20 mouse cellular contexts compared by ENCODE assay signal in the genomic region with DNA sequence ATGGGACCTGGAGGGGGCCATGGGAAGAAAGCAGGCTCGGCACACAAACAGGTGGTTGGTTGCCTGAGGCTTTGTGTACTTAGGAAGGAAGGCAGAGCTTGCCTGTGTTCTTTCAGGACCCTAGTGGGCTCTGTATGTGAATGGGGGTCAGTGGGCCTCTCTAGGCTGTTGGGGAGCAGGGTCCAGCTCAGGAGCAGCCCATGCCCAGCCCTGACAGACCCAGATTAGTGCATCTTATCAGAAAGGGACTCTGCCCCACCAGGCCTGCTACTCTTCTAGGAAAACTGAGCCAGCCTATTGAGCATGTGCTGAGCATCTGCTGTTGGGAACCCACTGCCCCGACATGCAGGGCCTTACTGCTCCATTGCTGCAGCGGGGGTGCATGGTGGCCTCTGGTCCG. TPM values are rescaled to one million over a fixed set of nuclear protein-coding genes. Genes with fewer than 3 reads are reported as not detected.
DNase-seq lines count a peak whose midpoint lies in the region; ATAC-seq and TF ChIP-seq lines count a peak whose summit lies in the region.
"Had no signal": no experiment of that assay in that cellular context is flagged by ENCODE, and none has a peak within 500 bp of the region (broad histone marks: within the 10 kb centered on the region; RNA-seq: fewer than 3 reads in every experiment).

No protein-coding gene starts in this region.

- no peaks in the 10 kb centered on the region for H3K9me3 ChIP-seq in hindbrain, embryonic 12.5 days (replicated peaks)
- no peaks in the 10 kb centered on the region for H3K9me3 ChIP-seq in hindbrain, embryonic 11.5 days (ENCODE audit: control insufficient read depth, low read length)
- H3K9me3 ChIP-seq in midbrain, embryonic 10.5 days (replicated peaks): no peaks in the 10 kb centered on the region
- H3K9me3 ChIP-seq in midbrain, embryonic 13.5 days: no peaks in the 10 kb centered on the region
- H3K9me3 ChIP-seq in limb, embryonic 10.5 days (replicated peaks): no peaks in the 10 kb centered on the region
- H3K9me3 ChIP-seq in stomach, postnatal 0 days (ENCODE audit: control insufficient read depth, low read length): no peaks in the 10 kb centered on the region
- H3K9me3 ChIP-seq: embryonic facial prominence, embryonic 15.5 days; liver, embryonic 15.5 days; neural tube, embryonic 15.5 days had no signal

- no peak overlapping the region for H3K27ac ChIP-seq in hindbrain, embryonic 12.5 days
- H3K27ac ChIP-seq in hindbrain, embryonic 11.5 days (ENCODE audit: low read depth, low read length): no peak overlapping the region
- H3K27ac ChIP-seq in midbrain, embryonic 10.5 days (replicated peaks): peak overlapping the region; percentile 38; the same call in 1 of the 2 replicates
- H3K27ac ChIP-seq in midbrain, embryonic 13.5 days: no peak overlapping the region
- H3K27ac ChIP-seq in limb, embryonic 10.5 days: peak overlapping the region; percentile 0; the same call in 1 of the 2 replicates
- H3K27ac ChIP-seq in stomach, postnatal 0 days (replicated peaks): peak overlapping the region; percentile 78
- H3K27ac ChIP-seq: embryonic facial prominence, embryonic 15.5 days; liver, embryonic 15.5 days; macrophage; neural tube, embryonic 15.5 days had no signal

- peaks cover 44% of the 10 kb centered on the region for H3K4me1 ChIP-seq in hindbrain, embryonic 12.5 days
- peaks cover 8% of the 10 kb centered on the region; the same call in 1 of the 2 replicates for H3K4me1 ChIP-seq in hindbrain, embryonic 11.5 days (replicated peaks; ENCODE audit: control insufficient read depth, insufficient read depth, low read length)
- peaks cover 38% of the 10 kb centered on the region for H3K4me1 ChIP-seq in midbrain, embryonic 10.5 days
- H3K4me1 ChIP-seq in midbrain, embryonic 13.5 days (replicated peaks): peaks cover 26% of the 10 kb centered on the region
- peaks cover 50% of the 10 kb centered on the region for H3K4me1 ChIP-seq in limb, embryonic 10.5 days
- peaks cover 5% of the 10 kb centered on the region; the same call in 1 of the 2 replicates for H3K4me1 ChIP-seq in stomach, postnatal 0 days (replicated peaks; ENCODE audit: control insufficient read depth, insufficient read depth)

- TF ChIP-seq EP300 in stomach, postnatal 0 days (optimal IDR thresholded peaks at IDR 0.05): no peak

- WGBS in hindbrain, embryonic 12.5 days: 82% methylated on average over 4 of the region's 4 CpGs
- 86% methylated on average over 4 of the region's 4 CpGs for WGBS in hindbrain, embryonic 11.5 days
- 79% methylated on average over 4 of the region's 4 CpGs for WGBS in midbrain, embryonic 10.5 days
- 80% methylated on average over 4 of the region's 4 CpGs for WGBS in midbrain, embryonic 13.5 days
- WGBS in limb, embryonic 10.5 days: 84% methylated on average over 4 of the region's 4 CpGs
- 68% methylated on average over 4 of the region's 4 CpGs for WGBS in stomach, postnatal 0 days

- 0 out of 2 replicates have a peak overlapping the region, but pooled peaks have one; percentile 10 for H3K9ac ChIP-seq in hindbrain, embryonic 12.5 days
- H3K9ac ChIP-seq in hindbrain, embryonic 11.5 days (ENCODE audit: low read depth, low read length): no peak overlapping the region
- H3K9ac ChIP-seq in midbrain, embryonic 13.5 days (replicated peaks): no peak overlapping the region
- H3K9ac ChIP-seq in stomach, postnatal 0 days (ENCODE audit: low read length): no peak overlapping the region
- H3K9ac ChIP-seq: embryonic facial prominence, embryonic 15.5 days; liver, embryonic 15.5 days; neural tube, embryonic 15.5 days had no signal

- DNase-seq in hindbrain, embryonic 11.5 days (ENCODE audit: low spot score): no peak
- DNase-seq in midbrain, embryonic 10.5 days (ENCODE audit: low spot score): no peak
- DNase-seq in limb, embryonic 10.5 days (ENCODE audit: low spot score): no peak
- no peak for DNase-seq in stomach, postnatal 0 days (ENCODE audit: low spot score)
- DNase-seq in gastrocnemius, postnatal 14 days: no peak
- no peak for DNase-seq in T-cell, adult 2 months (ENCODE audit: low spot score)
- DNase-seq: adrenal gland, adult 8-10 months; cerebellum, adult 9-10 months; kidney, postnatal 25 days; liver; thymus, postnatal 25 days had no signal

- no peak overlapping the region for H3K4me2 ChIP-seq in hindbrain, embryonic 12.5 days (replicated peaks)
- no peak overlapping the region for H3K4me2 ChIP-seq in hindbrain, embryonic 11.5 days (replicated peaks; ENCODE audit: low read depth, low read length)
- H3K4me2 ChIP-seq in midbrain, embryonic 13.5 days (replicated peaks): no peak overlapping the region
- H3K4me2 ChIP-seq in stomach, postnatal 0 days (replicated peaks; ENCODE audit: low read depth): no peak overlapping the region
- H3K4me2 ChIP-seq: embryonic facial prominence, embryonic 15.5 days; liver, embryonic 15.5 days; midbrain, embryonic 11.5 days; neural tube, embryonic 15.5 days had no signal

- no peak for ATAC-seq in hindbrain, embryonic 12.5 days (ENCODE audit: low FRiP score)
- ATAC-seq in hindbrain, embryonic 11.5 days (ENCODE audit: low FRiP score): no peak
- ATAC-seq in midbrain, embryonic 13.5 days: no peak
- ATAC-seq in stomach, postnatal 0 days (ENCODE audit: low FRiP score, low TSS enrichment): no peak
- ATAC-seq: activated CD4-positive, CD25-positive, alpha-beta regulatory T cell, adult 4 months; forebrain, embryonic 16.5 days had no signal

- H3K4me3 ChIP-seq in hindbrain, embryonic 12.5 days: no peak overlapping the region
- H3K4me3 ChIP-seq in hindbrain, embryonic 11.5 days (ENCODE audit: low read depth, low read length): no peak overlapping the region
- no peak overlapping the region for H3K4me3 ChIP-seq in midbrain, embryonic 10.5 days
- H3K4me3 ChIP-seq in midbrain, embryonic 13.5 days (replicated peaks): no peak overlapping the region
- H3K4me3 ChIP-seq in limb, embryonic 10.5 days: no peak overlapping the region
- no peak overlapping the region for H3K4me3 ChIP-seq in stomach, postnatal 0 days (ENCODE audit: low read depth, low read length)
- H3K4me3 ChIP-seq: embryonic facial prominence, embryonic 15.5 days; liver, embryonic 15.5 days; neural tube, embryonic 15.5 days had no signal

- no peaks in the 10 kb centered on the region for H3K36me3 ChIP-seq in hindbrain, embryonic 12.5 days
- no peaks in the 10 kb centered on the region for H3K36me3 ChIP-seq in hindbrain, embryonic 11.5 days (ENCODE audit: control insufficient read depth, insufficient read depth, low read length)
- no peaks in the 10 kb centered on the region for H3K36me3 ChIP-seq in midbrain, embryonic 10.5 days
- H3K36me3 ChIP-seq in midbrain, embryonic 13.5 days: no peaks in the 10 kb centered on the region
- no peaks in the 10 kb centered on the region for H3K36me3 ChIP-seq in limb, embryonic 10.5 days
- no peaks in the 10 kb centered on the region for H3K36me3 ChIP-seq in stomach, postnatal 0 days (ENCODE audit: control insufficient read depth, insufficient read depth, low read length)
- H3K36me3 ChIP-seq: neural tube, embryonic 15.5 days had no signal

- intact Hi-C loops in gastrocnemius, postnatal 14 days (cut with DNase I; ENCODE audit: low total_unique reads): no loop called here

- H3K27me3 ChIP-seq in hindbrain, embryonic 12.5 days: peaks cover 67% of the 10 kb centered on the region
- peaks cover 12% of the 10 kb centered on the region; the same call in 1 of the 2 replicates for H3K27me3 ChIP-seq in hindbrain, embryonic 11.5 days (ENCODE audit: control insufficient read depth, insufficient read depth, low read length)
- H3K27me3 ChIP-seq in midbrain, embryonic 10.5 days (ENCODE audit: low read depth, poor library complexity, severe bottlenecking): 0 out of 2 replicates have a peak, but pooled peaks cover 4% of the 10 kb centered on the region
- H3K27me3 ChIP-seq in midbrain, embryonic 13.5 days: peaks cover 17% of the 10 kb centered on the region
- H3K27me3 ChIP-seq in limb, embryonic 10.5 days (ENCODE audit: low read depth, poor library complexity, severe bottlenecking): no peaks in the 10 kb centered on the region
- H3K27me3 ChIP-seq in stomach, postnatal 0 days (ENCODE audit: control insufficient read depth, insufficient read depth, low read length): no peaks in the 10 kb centered on the region
- H3K27me3 ChIP-seq: embryonic facial prominence, embryonic 15.5 days; liver, embryonic 15.5 days had no signal

- no peak for TF ChIP-seq CTCF in stomach, postnatal 0 days (IDR thresholded peaks at IDR 0.05; ENCODE audit: low read depth)

RNA-seq across cellular contexts. Expression of a gene that starts 14.1 kb away (rescaled TPM):
- 14.4 and 20.4 TPM in 2 replicates for polyA plus RNA-seq in hindbrain, embryonic 12.5 days (2016; fragmentation: Nextera tagmentation; extraction: Ambion mirVana)
- 6.0 and 9.7 TPM in 2 replicates for polyA plus RNA-seq in hindbrain, embryonic 11.5 days (2014; fragmentation: Nextera tagmentation; extraction: Ambion mirVana)
- 6.6 and 9.2 TPM in 2 replicates for polyA plus RNA-seq in midbrain, embryonic 10.5 days (2016; fragmentation: Nextera tagmentation; extraction: Ambion mirVana)
- polyA plus RNA-seq in midbrain, embryonic 13.5 days (2015; fragmentation: Nextera tagmentation; extraction: Ambion mirVana): 19.0 and 20.1 TPM in 2 replicates
- 7.1 and 8.3 TPM in 2 replicates for polyA plus RNA-seq in limb, embryonic 10.5 days (2016; fragmentation: Nextera tagmentation; extraction: Ambion mirVana)
- 31.2 and 32.2 TPM in 2 replicates for polyA plus RNA-seq in stomach, postnatal 0 days (2015; fragmentation: Nextera tagmentation; extraction: Ambion mirVana)
- total RNA-seq in gastrocnemius, postnatal 14 days (2021): 10 to 100 TPM in 1 of 2 experiments, 1 to 10 TPM in 1; 7.2 to 11.1 TPM

RNA-seq across cellular contexts. Expression of a gene that starts 44.6 kb away (rescaled TPM):
- polyA plus RNA-seq in hindbrain, embryonic 12.5 days (2016; fragmentation: Nextera tagmentation; extraction: Ambion mirVana): 70.8 and 78.6 TPM in 2 replicates
- polyA plus RNA-seq in hindbrain, embryonic 11.5 days (2014; fragmentation: Nextera tagmentation; extraction: Ambion mirVana): 38.3 and 48.8 TPM in 2 replicates
- polyA plus RNA-seq in midbrain, embryonic 10.5 days (2016; fragmentation: Nextera tagmentation; extraction: Ambion mirVana): 58.1 and 69.2 TPM in 2 replicates
- polyA plus RNA-seq in midbrain, embryonic 13.5 days (2015; fragmentation: Nextera tagmentation; extraction: Ambion mirVana): 71.5 and 79.3 TPM in 2 replicates
- polyA plus RNA-seq in limb, embryonic 10.5 days (2016; fragmentation: Nextera tagmentation; extraction: Ambion mirVana): 40.5 and 42.6 TPM in 2 replicates
- polyA plus RNA-seq in stomach, postnatal 0 days (2015; fragmentation: Nextera tagmentation; extraction: Ambion mirVana): 31.0 and 35.8 TPM in 2 replicates
- 1 to 10 TPM; 6.3 to 7.8 TPM for total RNA-seq in gastrocnemius, postnatal 14 days (2021)

RNA-seq across cellular contexts. Expression of a gene that starts 57.0 kb away (rescaled TPM):
- polyA plus RNA-seq in hindbrain, embryonic 12.5 days (2016; fragmentation: Nextera tagmentation; extraction: Ambion mirVana): 5.3 and 7.4 TPM in 2 replicates
- 4.3 and 5.4 TPM in 2 replicates for polyA plus RNA-seq in hindbrain, embryonic 11.5 days (2014; fragmentation: Nextera tagmentation; extraction: Ambion mirVana)
- polyA plus RNA-seq in midbrain, embryonic 10.5 days (2016; fragmentation: Nextera tagmentation; extraction: Ambion mirVana): 4.7 and 5.7 TPM in 2 replicates
- 5.1 and 8.0 TPM in 2 replicates for polyA plus RNA-seq in midbrain, embryonic 13.5 days (2015; fragmentation: Nextera tagmentation; extraction: Ambion mirVana)
- 4.0 and 6.2 TPM in 2 replicates for polyA plus RNA-seq in limb, embryonic 10.5 days (2016; fragmentation: Nextera tagmentation; extraction: Ambion mirVana)
- polyA plus RNA-seq in stomach, postnatal 0 days (2015; fragmentation: Nextera tagmentation; extraction: Ambion mirVana): 5.4 TPM in 2 replicates
- total RNA-seq in gastrocnemius, postnatal 14 days (2021): 1 to 10 TPM; 1.2 TPM

Comparison
In these comparisons a context has a peak if more than half of its experiments do, and no peak if none do; other contexts are left out.
1. H3K27ac ChIP-seq: peak in midbrain, embryonic 10.5 days (single experiment), limb, embryonic 10.5 days (single experiment) and stomach, postnatal 0 days (single experiment); none in hindbrain, embryonic 12.5 days (single experiment), hindbrain, embryonic 11.5 days (single experiment) and midbrain, embryonic 13.5 days (single experiment).